Mouse (Mus musculus): ENCODE data around the gene Slc38a7.

DNA sequence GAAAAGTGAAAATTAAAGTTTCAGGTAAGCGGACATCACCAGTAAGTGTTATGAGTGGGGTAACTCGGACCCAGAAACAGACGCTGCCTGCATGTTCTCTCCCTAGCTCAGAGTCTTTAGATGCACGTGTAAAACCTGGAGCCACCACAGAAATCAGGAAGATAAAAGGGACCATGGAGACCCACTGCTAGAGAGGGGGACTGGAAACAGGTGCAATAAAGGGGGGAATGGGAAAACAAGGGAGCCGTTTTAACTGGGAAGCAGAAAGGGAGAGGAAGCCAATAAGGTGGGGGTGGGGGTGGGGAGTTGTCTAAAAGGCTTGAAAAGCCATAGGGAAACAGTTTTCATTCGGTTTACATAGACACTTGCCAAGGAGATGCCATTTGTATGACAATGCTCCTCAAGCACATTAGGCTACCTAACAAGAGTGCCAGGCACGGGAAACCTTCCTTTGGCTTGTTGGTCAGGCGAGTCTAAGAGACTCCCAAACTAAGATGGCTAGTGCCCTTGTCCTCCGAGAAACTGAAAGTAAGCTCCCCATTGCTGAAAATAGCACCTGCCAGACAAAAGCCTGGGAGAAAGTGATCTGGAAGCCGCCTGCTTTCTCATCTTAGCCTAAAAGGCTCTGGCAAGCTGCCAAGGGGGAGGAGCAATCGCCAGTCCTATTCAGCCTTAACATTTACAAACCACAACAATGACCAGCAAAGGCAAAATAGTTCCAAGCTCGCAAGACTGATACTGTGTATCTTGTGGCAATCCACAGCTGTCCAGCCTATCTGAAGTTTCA lies 25.0 kb upstream of the Slc38a7 start:
- no peak for TF ChIP-seq GATA1 (IDR thresholded peaks at IDR 0.05; ENCODE audit: borderline replicate concordance, low read length)
- no peak for TF ChIP-seq FLI1 (IDR thresholded peaks at IDR 0.05; ENCODE audit: low read length)
